Mouse (Mus musculus) midbrain, embryonic 12.5 days (tissue): Measurements from ENCODE around the gene Mob4. TPM values are rescaled to one million over a fixed set of nuclear protein-coding genes. Genes with fewer than 3 reads are reported as not detected.

Experiments
- ATAC-seq: fragments of 200-750 bp; cut with Nextera tagmentation; 2 replicates; pipeline ENCODE4 v1.8.0; 2017; ENCODE audit warnings: low read depth, moderate TSS enrichment, moderate library complexity; ENCODE audit not compliant: low FRiP score
- H3K27ac ChIP-seq: fragments of 300-500 bp; sonication (generic); replicated peaks from 2 replicates; pipeline ENCODE4 v1.5.1; 2016; ENCODE audit warnings: mild to moderate bottlenecking
- H3K27me3 ChIP-seq: fragments of 300-500 bp; sonication (generic); 2 replicates; pipeline ENCODE4 v1.6.1; 2016; ENCODE audit warnings: mild to moderate bottlenecking
- H3K36me3 ChIP-seq: fragments of 300-500 bp; sonication (generic); 2 replicates; pipeline ENCODE4 v1.6.1; 2016
- H3K4me1 ChIP-seq: fragments of 300-500 bp; sonication (generic); 2 replicates; pipeline ENCODE4 v1.6.1; 2016
- H3K4me2 ChIP-seq: fragments of 300-500 bp; sonication (generic); replicated peaks from 2 replicates; pipeline ENCODE4 v1.6.1; 2016; ENCODE audit warnings: mild to moderate bottlenecking, moderate library complexity
- H3K4me3 ChIP-seq: fragments of 300-500 bp; sonication (generic); 2 replicates; pipeline ENCODE4 v1.5.1; 2016; ENCODE audit warnings: mild to moderate bottlenecking
- H3K9ac ChIP-seq: fragments of 300-500 bp; sonication (generic); replicated peaks from 2 replicates; pipeline ENCODE4 v1.6.1; 2016; ENCODE audit warnings: mild to moderate bottlenecking, moderate library complexity
- H3K9me3 ChIP-seq: fragments of 300-500 bp; sonication (generic); 2 replicates; pipeline ENCODE4 v1.6.1; 2016; ENCODE audit warnings: mild to moderate bottlenecking
- WGBS: fragments of 180-500 bp; shearing (Covaris S2); methylation state at CpG from one replicate; pipeline ENCODE4 v1.1.7; 2016; 5-methylcytosine and 5-hydroxymethylcytosine counted together
- polyA plus RNA-seq: library from polyadenylated mRNA; unstranded; fragments of >200 nt; fragmentation: Nextera tagmentation; extraction: Ambion mirVana; gene quantifications from 2 replicates; pipeline ENCODE4 v1.2.1, GENCODE M21; 2016

Mob4 gene
- polyA plus RNA-seq, result 158 and 161 TPM in 2 replicates

DNA sequence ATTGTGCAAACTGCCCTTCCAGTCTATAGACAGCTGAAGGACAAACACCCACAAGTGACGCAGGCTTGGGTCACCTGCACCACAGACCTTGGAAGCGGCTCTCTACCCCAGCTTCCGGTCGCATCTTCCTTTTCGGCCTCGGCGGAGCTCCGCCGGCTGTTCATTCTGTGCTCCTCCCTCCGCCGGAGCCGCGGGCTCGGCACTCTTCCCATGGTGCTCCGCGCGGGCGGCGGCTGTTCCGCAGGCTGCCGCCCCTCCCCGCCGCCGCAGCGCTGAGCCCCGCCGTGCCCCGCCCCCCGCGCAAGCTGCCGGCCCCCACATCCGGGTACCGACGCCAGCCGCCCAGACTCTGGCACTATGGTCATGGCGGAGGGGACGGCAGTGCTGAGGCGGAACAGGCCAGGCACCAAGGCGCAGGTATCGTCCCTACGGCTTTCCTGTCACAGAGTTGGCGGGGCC, at the start of gene Mob4:
Gene Mob4 (plus strand): TSS at position 289 of the 459 bp plus-strand sequence.
- under 1% methylated on average over 42 of the region's 42 CpGs for WGBS
- peak; percentile 98 for ATAC-seq
- H3K9ac ChIP-seq, result peak within 1 kb of the TSS; percentile 98

DNA sequence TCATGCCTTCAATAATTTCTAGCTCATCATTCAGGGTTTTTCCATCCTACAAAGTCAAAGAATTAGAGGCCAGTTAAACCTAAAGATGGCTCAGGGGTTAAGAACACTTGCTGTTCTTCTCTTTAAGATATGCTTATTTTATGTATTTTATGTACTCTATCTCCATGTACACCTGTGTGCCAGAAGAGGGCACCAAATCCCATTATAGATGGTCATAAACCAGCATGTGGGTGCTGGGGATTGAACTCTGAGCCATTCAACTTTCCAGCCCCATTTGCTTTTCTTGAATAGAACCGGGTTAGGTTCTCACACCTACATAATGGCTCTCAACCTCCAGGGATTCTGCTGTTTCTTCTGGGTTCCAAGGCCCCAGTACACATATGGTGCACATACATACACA, 48.9 kb upstream of the Mob4 start:
- Histone ChIP-seq H3K4me3 (no peak overlapping the region), H3K27ac (no peak overlapping the region), H3K9ac (no peak overlapping the region), H3K4me1 (peaks cover 23% of the 10 kb centered on the region), H3K9me3 (0 out of 2 replicates have a peak, but pooled peaks cover 4% of the 10 kb centered on the region), H3K4me2 (no peak overlapping the region), H3K36me3 (peaks cover 69% of the 10 kb centered on the region), H3K27me3 (no peaks in the 10 kb centered on the region)
- no peak for ATAC-seq
- 88% methylated on average over 1 of the region's 1 CpGs for WGBS

More for the DNA sequence above, at the start of gene Mob4:
- Histone ChIP-seq H3K27ac (peak within 1 kb of the TSS; percentile 99), H3K9me3 (no peaks in the 10 kb centered on the region), H3K4me2 (peak within 1 kb of the TSS; percentile 63), H3K4me3 (peak within 1 kb of the TSS; percentile 98), H3K27me3 (no peaks in the 10 kb centered on the region), H3K4me1 (peaks cover 13% of the 10 kb centered on the region), H3K36me3 (peaks cover 10% of the 10 kb centered on the region)

DNA sequence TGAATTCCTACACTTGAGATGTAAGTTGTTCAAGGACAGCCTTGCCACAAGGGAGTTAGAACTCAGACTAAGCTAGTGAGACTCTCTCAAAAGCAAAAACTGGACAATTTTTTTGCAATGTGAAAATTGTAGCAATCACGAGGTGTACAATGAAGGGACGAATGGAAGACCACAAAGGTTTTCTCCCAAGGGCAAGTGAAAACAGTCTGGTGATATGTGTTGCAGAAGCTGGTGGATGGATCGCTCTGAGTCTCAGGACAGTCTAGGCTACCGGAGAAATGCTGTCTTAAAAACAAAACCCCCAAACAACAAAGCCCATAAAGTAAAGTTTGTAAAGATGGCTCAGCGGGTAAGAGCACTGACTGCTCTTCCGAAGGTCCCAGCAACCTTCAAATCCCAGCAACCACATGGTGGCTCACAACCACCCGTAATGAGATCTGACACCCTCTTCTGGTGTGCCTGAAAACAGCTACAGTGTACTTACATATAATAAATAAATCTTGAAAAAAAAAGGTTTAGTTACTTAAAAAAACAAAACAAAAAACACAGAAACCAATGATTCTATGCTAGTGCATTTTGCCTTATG, 45.2 kb upstream of the Mob4 start:
- no peak overlapping the region for H3K27ac ChIP-seq
- H3K36me3 ChIP-seq, result peaks cover 39% of the 10 kb centered on the region
- H3K4me2 ChIP-seq, result peak overlapping the region; percentile 91
- no peak for ATAC-seq
- H3K9me3 ChIP-seq, result 0 out of 2 replicates have a peak, but pooled peaks cover 4% of the 10 kb centered on the region
- peak overlapping the region; percentile 37; the same call in 1 of the 2 replicates for H3K9ac ChIP-seq
- 53% methylated on average over 7 of the region's 7 CpGs for WGBS
- H3K4me3 ChIP-seq, result peak overlapping the region; percentile 86; the same call in 1 of the 2 replicates
- no peaks in the 10 kb centered on the region for H3K27me3 ChIP-seq
- peaks cover 37% of the 10 kb centered on the region for H3K4me1 ChIP-seq

DNA sequence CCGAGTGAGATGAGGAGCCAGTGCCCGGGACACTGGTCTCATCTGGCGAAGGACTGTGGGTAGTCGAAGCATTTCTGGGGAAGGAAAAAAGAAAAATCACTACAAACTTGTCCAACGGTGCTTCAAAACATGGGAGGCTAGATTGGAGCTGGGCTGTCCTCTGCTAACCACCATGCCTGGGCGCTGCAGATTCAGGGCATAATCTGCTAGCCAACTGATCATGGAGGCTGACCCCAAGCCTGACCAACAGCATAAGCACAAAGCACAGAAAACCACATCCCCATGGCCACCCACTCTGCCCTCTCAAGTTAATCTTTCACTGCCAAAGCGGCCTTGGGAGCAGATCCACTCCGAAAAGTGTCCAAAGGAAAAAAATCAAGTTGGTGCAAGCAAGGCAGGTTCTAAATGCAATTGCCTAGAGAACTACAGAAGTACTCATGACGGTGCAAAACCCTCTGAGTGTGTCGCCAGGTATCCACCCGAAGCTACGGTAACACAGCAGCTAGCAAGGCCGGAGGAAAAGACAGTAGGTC, 44.1 kb upstream of the Mob4 start:
- Histone ChIP-seq H3K36me3 (peaks cover 36% of the 10 kb centered on the region), H3K9me3 (0 out of 2 replicates have a peak, but pooled peaks cover 4% of the 10 kb centered on the region), H3K27me3 (no peaks in the 10 kb centered on the region), H3K9ac (peak overlapping the region; percentile 92), H3K27ac (peak overlapping the region; percentile 94), H3K4me3 (peak overlapping the region; percentile 86), H3K4me1 (peaks cover 37% of the 10 kb centered on the region), H3K4me2 (peak overlapping the region; percentile 91)
- no peak for ATAC-seq
- WGBS, result under 1% methylated on average over 13 of the region's 13 CpGs

DNA sequence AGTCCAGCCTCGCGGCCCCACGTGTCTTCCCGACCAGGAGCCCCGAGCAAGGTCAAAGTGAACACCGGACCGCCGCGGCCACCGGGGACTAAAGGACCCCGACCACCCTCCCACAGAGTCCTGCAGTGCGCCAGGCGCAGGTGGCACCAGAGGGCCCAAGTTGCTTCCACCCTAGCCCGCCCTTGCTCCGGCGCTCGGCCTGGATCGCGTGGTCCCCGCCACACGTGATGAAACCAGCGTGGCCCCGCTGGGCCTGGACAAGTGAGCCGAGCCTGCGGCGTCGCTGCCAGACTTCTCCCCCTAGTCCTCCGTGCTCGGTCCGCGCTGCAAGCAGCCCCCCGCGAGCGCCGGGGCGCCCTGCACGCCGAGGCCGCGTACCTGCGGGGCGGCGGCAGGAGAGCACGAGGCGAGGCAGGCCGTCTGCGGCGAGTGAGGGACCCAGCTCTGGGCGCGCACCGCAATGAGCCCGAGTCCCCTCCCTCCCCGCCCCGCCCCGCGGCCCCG, 43.6 kb upstream of the Mob4 start:
- peaks cover 36% of the 10 kb centered on the region for H3K36me3 ChIP-seq
- peak overlapping the region; percentile 91 for H3K4me2 ChIP-seq

DNA sequence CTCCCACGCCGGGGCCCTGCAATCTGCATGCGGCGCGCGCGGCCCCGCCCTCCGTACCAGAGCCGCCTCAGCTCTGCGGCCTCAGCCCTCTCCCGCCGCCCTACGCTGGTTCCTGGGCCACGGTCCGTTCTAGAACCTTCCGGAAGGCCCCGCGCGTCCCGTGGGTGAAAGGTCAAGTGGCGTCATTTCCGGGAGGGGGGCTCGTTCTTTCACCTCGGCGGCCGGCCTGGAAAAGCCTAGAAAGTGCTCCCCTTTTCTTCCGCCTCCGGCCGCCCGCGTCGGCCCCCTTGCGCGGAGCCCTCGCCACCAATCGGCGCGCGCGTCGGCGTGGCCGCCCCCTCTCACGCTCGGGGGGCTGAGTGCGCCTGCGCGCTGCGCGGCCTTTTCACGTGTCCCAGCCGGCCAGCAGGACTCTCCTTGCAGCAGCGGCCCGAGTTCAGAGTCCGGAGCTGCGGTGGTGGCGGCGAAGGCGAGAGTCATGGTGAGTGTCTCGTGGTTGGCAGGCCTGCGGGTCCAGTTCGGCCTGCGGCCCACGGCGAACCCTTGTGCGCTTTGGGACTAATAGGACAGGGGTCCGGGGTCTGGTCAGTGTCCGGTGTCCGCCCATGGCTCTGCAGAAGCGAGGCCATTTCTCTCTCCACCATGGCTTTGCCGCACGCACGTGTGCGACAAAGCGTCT, 43.0 kb upstream of the Mob4 start, which contains the start of the genes Hspe1 and Hspd1:
Gene Hspe1 (plus strand): TSS at position 201 of the 679 bp plus-strand sequence.
Gene Hspd1 (minus strand): TSS at position 312 of the 679 bp plus-strand sequence.
- no peaks in the 10 kb centered on the region for H3K9me3 ChIP-seq
- peak within 1 kb of the TSS; percentile 91 for H3K4me2 ChIP-seq
- peak within 1 kb of the TSS; percentile 92 for H3K9ac ChIP-seq
- peaks cover 37% of the 10 kb centered on the region for H3K4me1 ChIP-seq
- H3K36me3 ChIP-seq, result peaks cover 30% of the 10 kb centered on the region
- peak; percentile 95 for ATAC-seq
- WGBS, result under 1% methylated on average over 73 of the region's 76 CpGs
- H3K4me3 ChIP-seq, result peak within 1 kb of the TSS; percentile 86
- no peaks in the 10 kb centered on the region for H3K27me3 ChIP-seq
- peak within 1 kb of the TSS; percentile 94 for H3K27ac ChIP-seq

More for the DNA sequence above, 43.6 kb upstream of the Mob4 start:
- H3K27ac ChIP-seq, result peak overlapping the region; percentile 94
- H3K27me3 ChIP-seq, result no peaks in the 10 kb centered on the region
- H3K4me1 ChIP-seq, result peaks cover 37% of the 10 kb centered on the region
- 0 out of 2 replicates have a peak, but pooled peaks cover 3% of the 10 kb centered on the region for H3K9me3 ChIP-seq
- ATAC-seq, result peak; percentile 82
- H3K9ac ChIP-seq, result peak overlapping the region; percentile 92
- 0% methylated on average over 42 of the region's 57 CpGs for WGBS
- H3K4me3 ChIP-seq, result peak overlapping the region; percentile 86

DNA sequence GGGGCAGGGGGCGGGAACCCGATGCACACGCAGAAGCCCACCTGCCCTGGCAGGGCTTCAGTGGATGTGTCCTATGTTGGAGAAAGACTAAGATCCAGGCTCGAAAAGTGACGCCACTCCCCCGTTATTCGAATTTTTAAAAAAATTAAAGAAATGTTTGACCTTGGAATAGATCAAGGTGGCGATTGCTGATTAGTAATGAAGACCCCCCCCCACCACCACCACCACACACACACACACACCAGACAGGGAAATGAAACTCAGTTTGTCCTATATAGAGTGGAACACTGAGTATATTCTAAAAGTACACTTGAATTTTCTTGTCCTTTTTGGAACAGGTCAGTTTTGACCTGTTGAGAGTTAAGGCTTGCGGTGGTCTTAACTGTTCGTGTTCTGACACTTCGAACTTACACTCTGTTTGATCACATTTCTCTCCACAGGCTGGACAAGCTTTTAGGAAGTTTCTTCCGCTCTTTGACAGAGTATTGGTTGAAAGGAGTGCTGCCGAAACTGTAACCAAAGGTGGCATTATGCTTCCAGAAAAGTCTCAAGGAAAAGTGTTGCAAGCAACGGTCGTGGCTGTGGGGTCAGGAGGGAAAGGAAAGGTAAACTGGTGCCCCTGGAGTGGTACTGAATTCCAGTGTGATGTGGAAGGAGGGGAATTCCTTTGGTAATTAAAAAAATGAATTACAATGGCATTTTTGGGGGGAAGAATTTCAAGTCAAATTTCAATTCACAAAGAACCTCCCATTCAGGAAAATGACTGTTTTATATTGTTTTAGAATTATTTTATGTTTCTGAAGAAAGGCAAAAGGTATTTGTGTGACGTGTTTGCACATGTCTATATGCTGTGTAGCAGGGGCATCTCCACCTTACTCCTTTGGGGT, 42.2 kb upstream of the Mob4 start:
- Histone ChIP-seq H3K27me3 (no peaks in the 10 kb centered on the region), H3K4me2 (peak overlapping the region; percentile 91), H3K4me3 (peak overlapping the region; percentile 86), H3K9ac (peak overlapping the region; percentile 73), H3K36me3 (peaks cover 22% of the 10 kb centered on the region), H3K27ac (peak overlapping the region; percentile 94), H3K9me3 (no peaks in the 10 kb centered on the region), H3K4me1 (peaks cover 37% of the 10 kb centered on the region)
- ATAC-seq, result no peak; the same call in 1 of the 2 replicates
- WGBS, result 9% methylated on average over 16 of the region's 16 CpGs

DNA sequence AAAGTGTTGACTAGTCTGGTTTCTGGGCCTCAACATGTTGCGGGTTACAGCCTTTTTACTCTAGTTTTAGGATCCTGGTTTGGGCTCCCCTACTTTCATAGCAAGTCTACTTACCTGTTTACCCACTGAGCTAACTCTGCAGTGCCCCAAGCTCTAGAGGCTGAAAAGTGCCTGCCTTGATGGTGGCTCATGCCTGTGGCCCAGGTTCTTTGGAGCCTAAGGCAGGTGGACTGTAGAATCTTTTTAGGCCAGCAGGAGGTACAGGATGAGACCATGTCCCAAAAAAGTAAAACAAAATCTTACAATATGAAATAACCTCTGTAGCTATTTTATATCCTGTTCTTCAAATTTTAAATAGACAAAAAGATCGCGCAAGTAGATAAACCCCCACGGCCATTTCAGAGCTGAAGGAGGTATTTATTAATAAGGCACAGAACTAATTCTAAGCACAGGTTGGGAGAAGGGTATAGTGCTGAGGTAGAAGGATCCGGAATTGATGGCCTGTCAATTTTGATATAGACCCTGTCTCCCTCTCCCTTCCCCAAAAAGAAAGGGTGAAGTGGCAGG, 41.5 kb upstream of the Mob4 start:
- ATAC-seq, result no peak
- Histone ChIP-seq H3K4me1 (peaks cover 34% of the 10 kb centered on the region), H3K9ac (peak overlapping the region; percentile 73; the same call in 1 of the 2 replicates), H3K27ac (no peak overlapping the region), H3K9me3 (no peaks in the 10 kb centered on the region), H3K4me3 (peak overlapping the region; percentile 86), H3K27me3 (no peaks in the 10 kb centered on the region), H3K36me3 (peaks cover 14% of the 10 kb centered on the region), H3K4me2 (peak overlapping the region; percentile 91)
- WGBS, result 89% methylated on average over 5 of the region's 5 CpGs

DNA sequence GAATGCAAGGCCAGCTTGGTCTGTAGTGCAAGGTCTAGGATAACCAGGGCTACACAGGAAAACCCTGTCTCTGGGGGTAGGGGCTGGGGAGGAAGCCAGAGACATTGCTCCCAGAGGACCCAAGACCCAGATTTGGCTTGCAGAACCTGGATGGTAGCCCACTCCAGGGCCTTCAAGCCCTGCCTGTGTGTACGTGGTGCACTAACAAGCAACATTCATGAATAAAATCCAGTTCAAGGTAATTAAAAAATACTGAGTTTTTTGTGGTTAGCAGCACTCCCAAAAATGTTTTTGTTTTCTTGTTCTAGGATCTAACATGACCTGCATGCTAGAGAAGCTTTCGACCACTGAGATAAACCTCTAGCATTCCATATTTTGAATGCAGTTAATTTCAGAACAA, 39.0 kb upstream of the Mob4 start:
- Histone ChIP-seq H3K9me3 (no peaks in the 10 kb centered on the region), H3K27me3 (no peaks in the 10 kb centered on the region), H3K9ac (no peak overlapping the region), H3K4me1 (peaks cover 14% of the 10 kb centered on the region), H3K36me3 (peaks cover 12% of the 10 kb centered on the region), H3K4me2 (no peak overlapping the region), H3K27ac (no peak overlapping the region), H3K4me3 (no peak overlapping the region)
- no peak for ATAC-seq
- WGBS, result 89% methylated on average over 2 of the region's 2 CpGs

DNA sequence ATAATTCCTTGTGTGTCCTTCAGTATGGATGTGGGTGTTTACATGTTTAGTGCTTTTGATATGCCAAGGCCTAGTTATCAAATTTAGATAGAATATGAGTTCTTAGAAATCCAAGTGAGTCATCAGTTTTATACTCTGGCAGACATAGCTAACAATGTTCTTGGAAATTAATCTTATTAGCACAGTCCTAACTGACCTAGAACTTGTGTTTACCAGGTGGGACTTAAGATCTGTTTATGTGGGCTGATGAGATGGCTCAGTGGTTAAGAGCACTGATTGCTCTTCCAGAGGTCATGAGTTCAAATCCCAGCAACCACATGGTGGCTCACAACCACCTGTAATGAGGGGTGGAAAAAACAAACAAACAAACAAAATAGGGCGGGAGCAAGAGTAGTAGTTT, 38.6 kb upstream of the Mob4 start:
- Histone ChIP-seq H3K36me3 (peaks cover 12% of the 10 kb centered on the region), H3K27me3 (no peaks in the 10 kb centered on the region), H3K4me3 (no peak overlapping the region), H3K9me3 (no peaks in the 10 kb centered on the region), H3K9ac (no peak overlapping the region), H3K4me1 (peaks cover 14% of the 10 kb centered on the region), H3K4me2 (no peak overlapping the region), H3K27ac (no peak overlapping the region)
- WGBS, result 73% methylated on average over 1 of the region's 1 CpGs
- ATAC-seq, result no peak
